Mouse (Mus musculus) forebrain, embryonic 11.5 days (tissue): ENCODE measurements around the gene Bach2. TPM values are rescaled to one million over a fixed set of nuclear protein-coding genes. Genes with fewer than 3 reads are reported as not detected.

ENCODE experiments used
- ATAC-seq: fragments of 200-750 bp; cut with Nextera tagmentation; replicated peaks from 2 replicates; pipeline ENCODE4 v1.8.0; 2017; ENCODE audit warnings: moderate TSS enrichment; ENCODE audit not compliant: low FRiP score
- DNase-seq: peaks from one replicate; pipeline ENCODE4 v3.0.0-alpha.2; 2017; ENCODE audit warnings: low spot score
- H3K27ac ChIP-seq: fragments of 300-500 bp; sonication (generic); 2 replicates; pipeline ENCODE4 v1.5.1; 2014; ENCODE audit warnings: low read depth, low read length
- H3K27me3 ChIP-seq: fragments of 300-500 bp; sonication (generic); 2 replicates; pipeline ENCODE4 v1.6.1; 2014; ENCODE audit warnings: mild to moderate bottlenecking, low read length, mixed read lengths; ENCODE audit not compliant: control insufficient read depth, insufficient read depth
- H3K36me3 ChIP-seq: fragments of 300-500 bp; sonication (generic); 2 replicates; pipeline ENCODE4 v1.6.1; 2014; ENCODE audit warnings: mild to moderate bottlenecking, low read length, moderate library complexity, mixed read lengths; ENCODE audit not compliant: control insufficient read depth, insufficient read depth
- H3K4me1 ChIP-seq: fragments of 300-500 bp; sonication (generic); replicated peaks from 2 replicates; pipeline ENCODE4 v1.6.1; 2014; ENCODE audit warnings: low read length, mixed read lengths; ENCODE audit not compliant: control insufficient read depth, insufficient read depth
- H3K4me2 ChIP-seq: fragments of 300-500 bp; sonication (generic); 2 replicates; pipeline ENCODE4 v1.6.1; 2014; ENCODE audit warnings: low read depth, mild to moderate bottlenecking, low read length, moderate library complexity, mixed read lengths; ENCODE audit not compliant: severe bottlenecking
- H3K4me3 ChIP-seq: fragments of 300-500 bp; sonication (generic); 2 replicates; pipeline ENCODE4 v1.5.1; 2014; ENCODE audit warnings: low read depth, low read length
- H3K9ac ChIP-seq: fragments of 300-500 bp; sonication (generic); 2 replicates; pipeline ENCODE4 v1.6.1; 2014; ENCODE audit warnings: low read length
- H3K9me3 ChIP-seq: fragments of 300-500 bp; sonication (generic); 2 replicates; pipeline ENCODE4 v1.6.1; 2016; ENCODE audit warnings: low read length, mixed read lengths; ENCODE audit not compliant: control insufficient read depth
- WGBS: fragments of 180-500 bp; shearing (Covaris S2); extraction: QIAGEN DNeasy Blood & Tissue Kit; methylation state at CpG from one replicate; pipeline ENCODE4 v1.1.7; 2014; 5-methylcytosine and 5-hydroxymethylcytosine counted together
- polyA plus RNA-seq: library from polyadenylated mRNA; unstranded; fragments of >200 nt; fragmentation: Nextera tagmentation; extraction: Ambion mirVana; gene quantifications from 2 replicates; pipeline ENCODE4 v1.2.1, GENCODE M21; 2014

Bach2 gene
- polyA plus RNA-seq, 1 experiment from 2014 or later, result 16.2 TPM

GRCm38 (mm10) chr4:32545548-32545947 lies 306.9 kb downstream of the Bach2 start:
- no peak overlapping the region for H3K4me3 ChIP-seq
- H3K27me3 ChIP-seq, result no peaks in the 10 kb centered on the region
- no peak overlapping the region for H3K4me2 ChIP-seq
- no peak overlapping the region for H3K9ac ChIP-seq
- DNase-seq (no peak), ATAC-seq (no peak)
- WGBS, result 82% methylated on average over 4 of the region's 4 CpGs
- no peak overlapping the region for H3K27ac ChIP-seq
- no peaks in the 10 kb centered on the region for H3K36me3 ChIP-seq
- no peaks in the 10 kb centered on the region for H3K4me1 ChIP-seq
- no peaks in the 10 kb centered on the region for H3K9me3 ChIP-seq

GRCm38 (mm10) chr4:32549150-32549549 lies 310.5 kb downstream of the Bach2 start:
- Histone ChIP-seq H3K4me3 (no peak overlapping the region), H3K4me2 (no peak overlapping the region), H3K9me3 (no peaks in the 10 kb centered on the region), H3K9ac (no peak overlapping the region), H3K36me3 (no peaks in the 10 kb centered on the region), H3K4me1 (no peaks in the 10 kb centered on the region), H3K27ac (no peak overlapping the region), H3K27me3 (no peaks in the 10 kb centered on the region)
- 84% methylated on average over 1 of the region's 1 CpGs for WGBS
- no peak for ATAC-seq
- no peak for DNase-seq

- Histone ChIP-seq H3K4me2 (no peak overlapping the region), H3K27me3 (no peaks in the 10 kb centered on the region), H3K36me3 (no peaks in the 10 kb centered on the region), H3K9me3 (no peaks in the 10 kb centered on the region), H3K4me1 (no peaks in the 10 kb centered on the region), H3K27ac (no peak overlapping the region), H3K9ac (no peak overlapping the region), H3K4me3 (no peak overlapping the region)
- 47% methylated on average over 4 of the region's 4 CpGs for WGBS
- DNase-seq (no peak), ATAC-seq (no peak)
Observed at GRCm38 (mm10) chr4:32551337-32551736, 312.7 kb downstream of the Bach2 start.

- Histone ChIP-seq H3K4me2 (no peak overlapping the region), H3K9me3 (no peaks in the 10 kb centered on the region), H3K4me3 (no peak overlapping the region), H3K4me1 (no peaks in the 10 kb centered on the region), H3K9ac (no peak overlapping the region), H3K27me3 (no peaks in the 10 kb centered on the region), H3K36me3 (no peaks in the 10 kb centered on the region), H3K27ac (no peak overlapping the region)
- WGBS, result 93% methylated on average over 7 of the region's 7 CpGs
- DNase-seq, result no peak
- no peak for ATAC-seq
Observed at GRCm38 (mm10) chr4:32555506-32555905, 316.9 kb downstream of the Bach2 start.

GRCm38 (mm10) chr4:32560246-32560645 lies 321.6 kb downstream of the Bach2 start:
- ATAC-seq, result no peak
- H3K9ac ChIP-seq, result no peak overlapping the region
- H3K36me3 ChIP-seq, result no peaks in the 10 kb centered on the region; the same call in 1 of the 2 replicates
- H3K4me3 ChIP-seq, result no peak overlapping the region
- H3K27ac ChIP-seq, result no peak overlapping the region
- H3K27me3 ChIP-seq, result no peaks in the 10 kb centered on the region
- DNase-seq, result no peak
- peaks cover 5% of the 10 kb centered on the region; the same call in 1 of the 2 replicates for H3K4me1 ChIP-seq
- no peak overlapping the region for H3K4me2 ChIP-seq
- 74% methylated on average over 6 of the region's 6 CpGs for WGBS
- H3K9me3 ChIP-seq, result no peaks in the 10 kb centered on the region

GRCm38 (mm10) chr4:32560724-32561554 lies 322.3 kb downstream of the Bach2 start:
- Histone ChIP-seq H3K9ac (no peak overlapping the region), H3K27ac (peak overlapping the region; percentile 31; the same call in 1 of the 2 replicates), H3K4me2 (0 out of 2 replicates have a peak overlapping the region, but pooled peaks have one; percentile 5), H3K36me3 (no peaks in the 10 kb centered on the region; the same call in 1 of the 2 replicates), H3K4me1 (peaks cover 5% of the 10 kb centered on the region; the same call in 1 of the 2 replicates), H3K4me3 (no peak overlapping the region), H3K9me3 (no peaks in the 10 kb centered on the region), H3K27me3 (no peaks in the 10 kb centered on the region)
- 60% methylated on average over 8 of the region's 8 CpGs for WGBS
- ATAC-seq (no peak), DNase-seq (no peak)

GRCm38 (mm10) chr4:32561555-32562095 lies 323.0 kb downstream of the Bach2 start:
- H3K36me3 ChIP-seq, result no peaks in the 10 kb centered on the region; the same call in 1 of the 2 replicates
- H3K4me2 ChIP-seq, result no peak overlapping the region
- ATAC-seq, result no peak
- peak overlapping the region; percentile 31; the same call in 1 of the 2 replicates for H3K27ac ChIP-seq
- peaks cover 5% of the 10 kb centered on the region; the same call in 1 of the 2 replicates for H3K4me1 ChIP-seq
- 57% methylated on average over 12 of the region's 12 CpGs for WGBS
- DNase-seq, result no peak
- no peaks in the 10 kb centered on the region for H3K9me3 ChIP-seq
- no peak overlapping the region for H3K9ac ChIP-seq
- H3K27me3 ChIP-seq, result no peaks in the 10 kb centered on the region
- no peak overlapping the region for H3K4me3 ChIP-seq

- Histone ChIP-seq H3K4me1 (peaks cover 5% of the 10 kb centered on the region; the same call in 1 of the 2 replicates), H3K4me2 (no peak overlapping the region), H3K9ac (no peak overlapping the region), H3K27ac (no peak overlapping the region), H3K36me3 (no peaks in the 10 kb centered on the region; the same call in 1 of the 2 replicates), H3K9me3 (no peaks in the 10 kb centered on the region), H3K27me3 (no peaks in the 10 kb centered on the region), H3K4me3 (no peak overlapping the region)
- 96% methylated on average over 35 of the region's 35 CpGs for WGBS
- DNase-seq (no peak), ATAC-seq (no peak)
Observed at GRCm38 (mm10) chr4:32562319-32563115, 323.9 kb downstream of the Bach2 start.
